Mouse (Mus musculus): Measurements from ENCODE around the gene Cep97. TPM values are rescaled to one million over a fixed set of nuclear protein-coding genes. Genes with fewer than 3 reads are reported as not detected.
A peak's percentile ranks its signal among the peaks of the same experiment; 100 is the strongest.
"Not testable (repeated sequence)": the region's sequence is repeated elsewhere in the genome, so short reads cannot be mapped to it uniquely, and the experiment has no call there.

Gene Cep97
- polyA plus RNA-seq, 1 experiment: 6.7 TPM

DNA sequence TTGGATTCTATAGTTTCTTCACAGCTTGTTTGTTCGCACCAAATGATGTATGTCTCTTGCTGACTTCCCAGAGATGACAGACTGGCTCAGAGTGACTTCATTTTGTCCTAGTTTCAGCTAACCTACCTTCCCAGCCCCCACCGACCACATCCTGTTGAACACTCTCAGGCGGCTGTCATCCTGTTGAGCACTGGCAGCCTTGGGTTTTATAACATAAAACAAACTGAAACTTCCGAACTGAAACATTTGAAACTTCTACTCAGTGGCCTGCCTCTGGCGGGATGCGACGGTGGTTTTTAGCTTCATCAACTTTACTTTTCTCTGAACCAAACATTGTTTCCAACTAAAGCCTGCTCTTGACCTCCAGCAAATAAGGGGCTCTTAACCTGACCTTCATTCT is 14.3 kb upstream of the Cep97 start:
- H3K4me3 ChIP-seq (ENCODE audit: insufficient read depth, low read length): no peak overlapping the region
- no peak overlapping the region for H3K27ac ChIP-seq (ENCODE audit: insufficient read depth, low read length)
- H3K4me1 ChIP-seq (ENCODE audit: control insufficient read depth, insufficient read depth, low read length): 0 out of 2 replicates have a peak, but pooled peaks cover 2% of the 10 kb centered on the region
- no peak for TF ChIP-seq CTCF (IDR thresholded peaks at IDR 0.05; ENCODE audit: borderline replicate concordance, insufficient read depth, low read length)
- TF ChIP-seq POLR2A (IDR thresholded peaks at IDR 0.05; ENCODE audit: low read depth, low read length): no peak

DNA sequence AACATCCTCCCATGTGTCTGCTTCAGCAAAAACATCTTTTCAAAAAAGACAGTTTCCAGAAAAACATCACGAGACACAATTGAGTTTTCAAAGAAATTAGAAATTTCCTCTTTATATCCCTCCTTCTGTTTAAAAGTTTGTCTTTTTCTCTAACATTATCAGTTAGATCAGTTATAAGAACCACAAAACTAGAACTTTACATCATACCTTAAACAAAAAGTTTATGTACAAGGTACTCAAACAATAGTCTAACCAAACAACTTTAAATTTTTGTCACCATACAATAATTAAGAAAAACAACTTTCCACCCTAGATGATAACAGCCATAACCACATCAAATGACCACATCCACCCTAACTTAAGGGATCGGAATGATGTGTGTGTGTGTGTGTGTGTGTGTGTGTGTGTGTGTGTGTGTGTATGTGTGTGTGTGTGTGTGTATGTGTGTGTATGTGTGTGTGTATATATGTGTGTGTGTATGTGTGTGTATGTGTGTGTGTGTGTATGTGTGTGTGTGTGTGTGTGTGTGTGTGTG is 13.3 kb upstream of the Cep97 start:
- not testable (repeated sequence) for H3K4me1 ChIP-seq (ENCODE audit: control insufficient read depth, insufficient read depth, low read length); H3K27ac ChIP-seq (ENCODE audit: insufficient read depth, low read length); H3K4me3 ChIP-seq (ENCODE audit: insufficient read depth, low read length)

DNA sequence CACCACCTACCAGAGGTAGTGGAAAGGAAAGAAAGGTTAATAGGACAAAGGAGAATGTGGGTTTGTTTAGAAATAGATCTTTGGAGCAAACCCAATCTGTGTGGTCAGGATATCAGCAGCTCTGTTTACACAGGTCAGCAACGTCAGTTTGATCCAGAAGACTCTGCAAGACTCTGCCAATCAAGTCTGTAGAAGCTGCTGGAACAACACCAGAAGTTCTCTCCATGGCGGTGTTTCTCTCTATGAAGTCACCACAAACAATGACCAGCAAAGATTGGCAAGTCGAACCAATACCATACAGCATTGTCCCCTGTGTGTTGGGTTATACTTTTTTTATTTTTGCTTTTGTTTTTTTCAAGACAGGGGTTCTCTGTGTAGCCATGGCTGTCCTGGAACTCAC is 12.6 kb upstream of the Cep97 start:
- Histone ChIP-seq H3K27ac (ENCODE audit: insufficient read depth, low read length) (no peak overlapping the region), H3K4me3 (ENCODE audit: insufficient read depth, low read length) (no peak overlapping the region), H3K4me1 (ENCODE audit: control insufficient read depth, insufficient read depth, low read length) (0 out of 2 replicates have a peak, but pooled peaks cover 2% of the 10 kb centered on the region)
- TF ChIP-seq POLR2A (IDR thresholded peaks at IDR 0.05; ENCODE audit: low read depth, low read length): no peak
- TF ChIP-seq CTCF (IDR thresholded peaks at IDR 0.05; ENCODE audit: borderline replicate concordance, insufficient read depth, low read length): no peak

DNA sequence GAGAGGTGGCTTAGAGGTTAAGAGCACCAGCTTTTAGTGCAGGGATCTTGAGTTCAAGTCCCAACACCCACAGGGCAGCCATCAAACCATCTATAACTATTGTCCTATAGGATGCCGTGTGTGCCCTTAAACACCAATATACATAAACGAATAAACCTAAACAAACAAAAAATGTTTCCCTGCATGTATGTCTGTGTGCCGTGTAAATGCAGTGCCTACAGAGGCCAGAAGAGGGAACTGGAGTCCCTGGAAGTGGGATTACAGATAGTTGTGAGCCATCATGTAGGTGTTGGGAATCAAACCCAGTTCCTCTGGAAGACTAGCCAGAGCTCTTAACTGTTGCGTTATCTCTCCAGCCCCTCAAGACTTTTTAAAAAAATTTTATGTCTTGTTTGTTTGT is 6.1 kb upstream of the Cep97 start:
- Histone ChIP-seq H3K4me1 (ENCODE audit: control insufficient read depth, insufficient read depth, low read length) (no peaks in the 10 kb centered on the region), H3K4me3 (ENCODE audit: insufficient read depth, low read length) (no peak overlapping the region), H3K27ac (ENCODE audit: insufficient read depth, low read length) (no peak overlapping the region)
- TF ChIP-seq CTCF (IDR thresholded peaks at IDR 0.05; ENCODE audit: borderline replicate concordance, insufficient read depth, low read length) (no peak), POLR2A (IDR thresholded peaks at IDR 0.05; ENCODE audit: low read depth, low read length) (no peak)

DNA sequence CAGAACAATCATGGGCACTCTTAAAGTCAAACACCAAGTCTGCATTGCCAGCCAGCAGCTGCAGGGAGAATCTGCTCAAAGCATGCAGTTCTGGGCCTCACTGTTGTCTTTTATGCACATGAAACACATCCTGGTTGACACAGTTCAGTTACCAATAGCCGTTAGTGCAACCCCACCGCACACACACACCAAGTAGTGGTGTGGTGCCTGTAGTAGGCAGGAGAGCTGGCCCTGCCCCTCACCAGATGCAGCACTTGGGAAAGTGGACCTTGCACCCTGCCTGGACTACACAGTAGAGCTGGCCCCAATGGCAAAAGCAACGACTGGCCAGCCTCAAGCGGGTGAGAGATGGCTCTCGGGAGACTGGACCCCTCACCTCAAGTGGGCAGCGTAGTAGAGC is 5.0 kb upstream of the Cep97 start:
- Histone ChIP-seq H3K4me3 (ENCODE audit: insufficient read depth, low read length) (no peak overlapping the region), H3K27ac (ENCODE audit: insufficient read depth, low read length) (no peak overlapping the region), H3K4me1 (ENCODE audit: control insufficient read depth, insufficient read depth, low read length) (no peaks in the 10 kb centered on the region)
- TF ChIP-seq CTCF (IDR thresholded peaks at IDR 0.05; ENCODE audit: borderline replicate concordance, insufficient read depth, low read length) (no peak), POLR2A (IDR thresholded peaks at IDR 0.05; ENCODE audit: low read depth, low read length) (no peak)

DNA sequence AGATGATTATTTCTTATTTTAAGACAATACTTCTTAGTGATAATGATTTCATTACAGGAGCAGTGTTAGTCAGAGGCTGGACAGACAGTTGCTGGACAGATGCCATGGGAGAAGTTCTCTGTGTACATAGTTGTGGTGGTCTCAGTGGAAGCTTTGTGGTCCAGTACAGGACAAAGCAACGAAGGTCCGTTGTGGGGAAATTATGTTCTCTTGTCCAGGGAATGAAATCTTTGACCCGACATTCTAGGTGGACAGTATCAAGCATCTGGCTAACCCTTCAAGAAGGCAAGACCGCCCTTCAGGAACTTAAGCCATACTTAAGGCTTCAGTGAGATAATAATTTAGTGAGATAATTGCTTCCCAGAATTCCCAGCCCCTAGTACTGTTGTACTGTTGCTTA is 4.1 kb upstream of the Cep97 start:
- no peak overlapping the region for H3K27ac ChIP-seq (ENCODE audit: insufficient read depth, low read length)
- TF ChIP-seq CTCF (IDR thresholded peaks at IDR 0.05; ENCODE audit: borderline replicate concordance, insufficient read depth, low read length): no peak
- no peaks in the 10 kb centered on the region for H3K4me1 ChIP-seq (ENCODE audit: control insufficient read depth, insufficient read depth, low read length)
- H3K4me3 ChIP-seq (ENCODE audit: insufficient read depth, low read length): no peak overlapping the region

DNA sequence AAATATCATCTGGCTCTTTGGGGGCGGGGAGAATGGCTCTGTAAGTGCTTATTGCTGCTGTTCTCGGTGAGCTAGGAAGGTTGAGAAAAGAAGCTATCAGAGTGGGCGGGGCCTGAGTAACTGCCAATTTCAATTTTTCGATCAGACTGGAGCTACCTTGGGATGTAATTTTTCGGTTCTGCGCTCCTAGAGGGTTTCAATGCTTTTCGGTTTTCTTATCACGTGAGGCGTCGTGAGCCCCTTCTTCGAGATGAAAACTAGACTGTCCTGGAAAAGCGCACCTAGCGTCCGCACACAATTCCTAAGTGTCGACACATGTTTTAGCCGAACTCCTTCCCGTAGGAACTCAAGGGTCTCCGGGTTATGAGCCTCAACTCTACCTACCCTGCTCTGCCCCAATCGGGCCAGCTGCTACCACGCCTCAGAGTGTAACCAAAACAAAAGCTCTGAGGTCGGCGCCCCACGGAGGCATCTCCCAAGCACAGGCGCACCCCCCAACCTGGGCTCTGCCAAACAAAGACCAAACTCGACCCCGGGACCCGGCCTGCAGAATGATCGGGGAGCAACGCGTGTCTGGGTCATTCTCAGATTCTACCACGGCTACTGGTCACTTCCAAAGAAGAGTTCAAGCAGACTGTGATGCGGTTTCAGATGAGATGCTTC is 843 bp downstream of the Cep97 start:
- no peaks in the 10 kb centered on the region for H3K4me1 ChIP-seq (ENCODE audit: control insufficient read depth, insufficient read depth, low read length)
- no peak overlapping the region for H3K27ac ChIP-seq (ENCODE audit: insufficient read depth, low read length)
- H3K4me3 ChIP-seq (ENCODE audit: insufficient read depth, low read length): peak overlapping the region; percentile 89
- TF ChIP-seq CTCF (IDR thresholded peaks at IDR 0.05; ENCODE audit: borderline replicate concordance, insufficient read depth, low read length) (no peak), POLR2A (IDR thresholded peaks at IDR 0.05; ENCODE audit: low read depth, low read length) (no peak)

DNA sequence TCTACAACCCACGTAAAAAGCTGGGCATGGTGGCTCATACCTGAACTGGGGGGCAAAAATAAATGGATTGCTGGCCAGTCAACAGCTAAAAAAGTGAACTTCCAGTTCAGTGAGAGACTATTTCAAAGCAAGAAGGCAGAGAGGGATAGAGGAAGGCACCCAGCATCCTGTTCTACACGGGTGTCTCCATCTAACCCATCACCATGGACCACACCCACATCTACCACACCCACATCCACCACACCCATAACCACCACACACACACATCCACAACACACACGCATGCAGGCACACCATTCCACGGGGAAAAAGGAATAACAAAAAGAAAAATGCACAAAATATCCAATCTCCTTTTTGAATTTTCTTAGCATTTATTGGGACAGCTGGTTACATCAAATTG is 10.6 kb downstream of the Cep97 start:
- no peak overlapping the region for H3K4me3 ChIP-seq (ENCODE audit: insufficient read depth, low read length)
- TF ChIP-seq POLR2A (IDR thresholded peaks at IDR 0.05; ENCODE audit: low read depth, low read length) (no peak), CTCF (IDR thresholded peaks at IDR 0.05; ENCODE audit: borderline replicate concordance, insufficient read depth, low read length) (no peak)
- no peaks in the 10 kb centered on the region for H3K4me1 ChIP-seq (ENCODE audit: control insufficient read depth, insufficient read depth, low read length)
- H3K27ac ChIP-seq (ENCODE audit: insufficient read depth, low read length): no peak overlapping the region

DNA sequence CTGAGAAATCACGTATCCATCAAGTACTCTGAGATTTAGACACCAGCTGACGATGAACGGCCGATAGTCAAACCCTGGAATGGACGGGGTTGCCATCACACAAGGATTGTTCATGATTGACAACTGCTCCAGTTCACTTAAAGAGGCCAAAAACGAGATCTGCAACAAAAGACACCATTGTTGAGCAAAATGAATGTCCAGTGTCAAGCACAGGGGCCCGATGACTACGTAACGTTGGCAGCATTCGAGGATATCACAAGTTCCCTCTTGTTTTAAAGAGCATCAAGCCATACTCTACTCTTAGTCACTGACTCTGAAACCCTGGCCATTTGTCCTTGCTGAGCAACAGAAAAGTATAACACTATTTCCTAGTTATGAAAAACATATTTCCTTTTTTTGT is 12.6 kb downstream of the Cep97 start:
- no peaks in the 10 kb centered on the region for H3K4me1 ChIP-seq (ENCODE audit: control insufficient read depth, insufficient read depth, low read length)
- no peak overlapping the region for H3K4me3 ChIP-seq (ENCODE audit: insufficient read depth, low read length)
- no peak overlapping the region for H3K27ac ChIP-seq (ENCODE audit: insufficient read depth, low read length)
- TF ChIP-seq CTCF (IDR thresholded peaks at IDR 0.05; ENCODE audit: borderline replicate concordance, insufficient read depth, low read length): no peak
- no peak for TF ChIP-seq POLR2A (IDR thresholded peaks at IDR 0.05; ENCODE audit: low read depth, low read length)

DNA sequence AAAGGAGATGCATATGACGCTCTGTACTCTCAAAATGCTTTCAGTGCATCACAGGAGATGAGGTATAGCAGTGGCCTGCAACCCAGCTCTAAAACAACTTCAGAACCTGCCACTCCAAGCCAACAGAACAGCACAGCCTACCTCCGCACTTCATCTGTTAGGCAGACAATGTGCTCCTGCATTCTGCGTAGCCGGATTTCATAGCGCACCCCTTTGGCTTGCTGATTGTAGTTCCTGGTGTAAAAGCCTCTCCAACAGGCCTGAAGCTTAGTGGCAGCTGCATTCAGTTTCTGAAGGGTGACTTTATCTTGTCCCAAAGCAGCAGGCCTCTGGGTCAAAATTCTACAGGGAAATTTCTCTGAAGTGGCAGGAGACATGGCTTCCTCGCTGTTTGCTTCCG is 19.9 kb downstream of the Cep97 start:
- H3K4me3 ChIP-seq (ENCODE audit: insufficient read depth, low read length): no peak overlapping the region
- TF ChIP-seq CTCF (IDR thresholded peaks at IDR 0.05; ENCODE audit: borderline replicate concordance, insufficient read depth, low read length) (no peak), POLR2A (IDR thresholded peaks at IDR 0.05; ENCODE audit: low read depth, low read length) (no peak)
- H3K27ac ChIP-seq (ENCODE audit: insufficient read depth, low read length): no peak overlapping the region
- H3K4me1 ChIP-seq (ENCODE audit: control insufficient read depth, insufficient read depth, low read length): no peaks in the 10 kb centered on the region

Measured in embryonic fibroblast, embryonic 13.5 days (primary cell).